Mouse (Mus musculus) spleen, adult 2 months (tissue): ENCODE data around the gene Tceal3.
"Not testable (repeated sequence)": the region's sequence is repeated elsewhere in the genome, so short reads cannot be mapped to it uniquely, and the experiment has no call there.

ENCODE experiments used
- CTCF ChIP-seq: fragments of 200-500 bp; IDR thresholded peaks from 2 replicates; pipeline ENCODE4 v1.5.1; 2011; ENCODE audit warnings: mild to moderate bottlenecking, inconsistent platforms; ENCODE audit not compliant: insufficient read depth, insufficient read length, insufficient replicate concordance; ENCODE audit errors: extremely low read depth
- POLR2A ChIP-seq: fragments of 200-500 bp; IDR thresholded peaks from 2 replicates; pipeline ENCODE4 v1.6.1; 2011; ENCODE audit warnings: low read depth, low read length, inconsistent platforms

- not testable (repeated sequence) for TF ChIP-seq CTCF, POLR2A
Measured at GRCm38 (mm10) chrX:136666762-136667464, 76.3 kb downstream of the Tceal3 start.
